Mouse (Mus musculus): ENCODE data around the gene Oaz2. TPM values are rescaled to one million over a fixed set of nuclear protein-coding genes. Genes with fewer than 3 reads are reported as not detected.
A peak's percentile ranks its signal among the peaks of the same experiment; 100 is the strongest.
"Not testable (repeated sequence)": the region's sequence is repeated elsewhere in the genome, so short reads cannot be mapped to it uniquely, and the experiment has no call there.

The Oaz2 gene
- polyA plus RNA-seq, 1 experiment from 2014 or later = 407 TPM

DNA sequence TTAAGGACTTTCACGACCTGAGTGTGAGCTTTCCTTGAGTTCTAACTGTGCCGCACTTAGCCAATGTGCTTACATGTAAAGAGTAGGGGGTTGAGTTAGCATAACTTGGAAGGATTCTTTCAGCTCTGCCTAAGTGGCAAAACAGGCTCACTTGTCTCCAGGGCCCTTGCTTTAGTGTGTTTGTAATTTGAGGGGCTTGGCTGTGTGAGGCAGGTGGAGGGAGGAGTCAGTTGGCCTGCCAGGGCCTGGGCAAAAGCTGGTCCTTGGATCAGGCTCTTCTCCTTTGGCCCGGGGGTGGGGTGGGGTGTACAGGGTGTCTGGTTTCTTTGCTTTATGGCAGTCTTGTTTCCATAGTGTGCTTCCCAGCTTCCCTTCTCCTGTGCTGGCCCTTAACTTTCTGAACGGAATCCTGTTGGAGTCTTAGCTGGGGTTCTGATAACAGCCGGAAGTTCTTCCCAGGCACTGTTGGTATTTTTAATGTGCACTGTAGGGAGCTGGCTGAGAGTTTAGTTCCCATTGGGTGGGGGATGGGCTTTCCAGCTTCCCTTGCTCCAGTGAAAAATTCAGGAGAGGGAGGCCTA, 11.5 kb downstream of the Oaz2 start:
- H3K36me3 ChIP-seq (ENCODE audit: control insufficient read depth, insufficient read depth, low read length) = no peaks in the 10 kb centered on the region
- H3K27ac ChIP-seq (ENCODE audit: low read length) = peak overlapping the region; percentile 66; the same call in 1 of the 2 replicates
- ATAC-seq = no peak
- WGBS = 26% methylated on average over 5 of the region's 5 CpGs
- no peaks in the 10 kb centered on the region for H3K27me3 ChIP-seq (ENCODE audit: control insufficient read depth, insufficient read depth, low read depth, low read length)
- H3K4me2 ChIP-seq (ENCODE audit: low read length) = peak overlapping the region; percentile 32
- H3K9me3 ChIP-seq (replicated peaks; ENCODE audit: control insufficient read depth, low read length, poor library complexity, severe bottlenecking) = no peaks in the 10 kb centered on the region
- H3K9ac ChIP-seq (ENCODE audit: low read depth, low read length) = 0 out of 2 replicates have a peak overlapping the region, but pooled peaks have one; percentile 39
- H3K4me1 ChIP-seq (ENCODE audit: control insufficient read depth, insufficient read depth, low read length) = peaks cover 62% of the 10 kb centered on the region
- H3K4me3 ChIP-seq (ENCODE audit: low read depth, low read length) = peak overlapping the region; percentile 19; the same call in 1 of the 2 replicates

DNA sequence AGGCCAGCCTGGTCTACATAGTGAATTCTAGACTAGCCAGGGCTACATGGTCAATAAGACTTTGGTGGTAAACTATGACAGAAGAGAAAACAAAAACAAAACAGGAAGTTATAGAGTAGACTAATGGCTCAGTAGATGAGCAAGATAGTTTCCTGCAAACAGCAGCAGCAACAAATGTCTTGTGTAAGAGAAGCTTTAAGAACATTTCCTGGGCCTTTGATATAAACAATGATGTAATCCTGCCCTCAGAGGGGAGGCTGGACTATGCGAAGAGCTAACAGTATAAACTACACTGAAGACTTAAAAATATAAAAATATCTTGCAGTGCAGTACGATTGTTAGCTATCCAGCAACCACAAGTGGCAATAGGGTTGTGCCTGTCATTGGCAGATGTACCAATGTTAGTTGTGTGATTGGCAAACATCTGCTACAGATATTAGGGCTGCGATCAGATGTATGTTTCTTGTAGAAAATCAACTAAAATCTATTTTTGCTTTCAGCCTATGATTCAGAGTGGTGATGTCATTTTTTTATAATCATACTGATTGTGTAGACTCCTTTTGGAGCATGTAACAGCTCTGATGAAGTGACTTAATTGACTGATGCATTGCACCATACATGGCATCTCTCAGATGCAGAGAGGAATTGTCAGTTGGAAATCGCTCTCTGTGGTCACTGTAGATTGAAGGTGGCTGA, 13.3 kb downstream of the Oaz2 start:
- no peaks in the 10 kb centered on the region for H3K9me3 ChIP-seq (replicated peaks; ENCODE audit: control insufficient read depth, low read length, poor library complexity, severe bottlenecking)
- no peak overlapping the region for H3K4me2 ChIP-seq (ENCODE audit: low read length)
- H3K4me1 ChIP-seq (ENCODE audit: control insufficient read depth, insufficient read depth, low read length) = peaks cover 56% of the 10 kb centered on the region
- no peaks in the 10 kb centered on the region for H3K36me3 ChIP-seq (ENCODE audit: control insufficient read depth, insufficient read depth, low read length)
- H3K27ac ChIP-seq (ENCODE audit: low read length) = no peak overlapping the region
- 88% methylated on average over 4 of the region's 4 CpGs for WGBS
- no peak overlapping the region for H3K4me3 ChIP-seq (ENCODE audit: low read depth, low read length)
- no peak for ATAC-seq
- H3K9ac ChIP-seq (ENCODE audit: low read depth, low read length) = no peak overlapping the region
- no peaks in the 10 kb centered on the region for H3K27me3 ChIP-seq (ENCODE audit: control insufficient read depth, insufficient read depth, low read depth, low read length)

DNA sequence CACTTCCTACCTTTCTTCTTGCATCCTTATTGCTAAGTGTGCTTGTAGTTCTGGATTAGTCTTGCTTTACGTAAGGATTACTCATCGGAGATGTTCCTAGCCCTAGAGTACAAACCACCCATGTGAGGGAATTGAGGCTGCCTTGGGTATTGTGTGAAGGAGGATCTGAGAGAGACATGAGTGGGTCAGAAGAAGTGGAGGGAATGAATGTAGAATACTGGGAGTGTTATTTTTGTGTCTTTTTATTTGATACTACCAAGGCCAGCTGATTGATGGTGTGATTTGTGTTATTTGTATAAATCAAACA, 13.8 kb downstream of the Oaz2 start:
- H3K27ac ChIP-seq (ENCODE audit: low read length) = no peak overlapping the region
- WGBS = 85% methylated on average over 2 of the region's 2 CpGs
- H3K9ac ChIP-seq (ENCODE audit: low read depth, low read length) = no peak overlapping the region
- peaks cover 4% of the 10 kb centered on the region; the same call in 1 of the 2 replicates for H3K36me3 ChIP-seq (ENCODE audit: control insufficient read depth, insufficient read depth, low read length)
- peaks cover 56% of the 10 kb centered on the region for H3K4me1 ChIP-seq (ENCODE audit: control insufficient read depth, insufficient read depth, low read length)
- H3K4me3 ChIP-seq (ENCODE audit: low read depth, low read length) = no peak overlapping the region
- ATAC-seq = no peak
- no peaks in the 10 kb centered on the region for H3K27me3 ChIP-seq (ENCODE audit: control insufficient read depth, insufficient read depth, low read depth, low read length)
- no peaks in the 10 kb centered on the region for H3K9me3 ChIP-seq (replicated peaks; ENCODE audit: control insufficient read depth, low read length, poor library complexity, severe bottlenecking)
- H3K4me2 ChIP-seq (ENCODE audit: low read length) = no peak overlapping the region

DNA sequence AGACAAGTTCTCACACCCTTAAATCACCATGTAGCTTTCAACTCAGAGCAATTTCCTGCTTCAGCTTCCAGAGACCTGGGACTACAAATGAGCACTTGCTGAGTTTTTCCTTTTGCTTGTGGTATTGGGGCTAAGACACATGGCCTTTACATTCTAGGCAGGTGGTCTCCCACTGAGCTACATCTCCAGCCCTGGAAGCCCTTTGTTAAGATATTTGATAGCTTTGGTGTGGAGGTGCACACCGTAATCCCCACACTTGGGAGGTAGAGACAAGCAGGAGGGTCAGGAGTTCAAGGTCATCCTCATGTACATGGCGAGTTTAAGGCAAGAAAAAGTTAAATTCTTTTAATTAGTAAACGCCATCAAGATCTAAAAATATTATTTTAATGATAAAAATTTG, 14.4 kb downstream of the Oaz2 start:
- Histone ChIP-seq H3K4me1 (ENCODE audit: control insufficient read depth, insufficient read depth, low read length) (peaks cover 55% of the 10 kb centered on the region), H3K36me3 (ENCODE audit: control insufficient read depth, insufficient read depth, low read length) (peaks cover 4% of the 10 kb centered on the region; the same call in 1 of the 2 replicates), H3K4me3 (ENCODE audit: low read depth, low read length) (no peak overlapping the region), H3K9me3 (replicated peaks; ENCODE audit: control insufficient read depth, low read length, poor library complexity, severe bottlenecking) (no peaks in the 10 kb centered on the region), H3K9ac (ENCODE audit: low read depth, low read length) (no peak overlapping the region), H3K27ac (ENCODE audit: low read length) (no peak overlapping the region), H3K27me3 (ENCODE audit: control insufficient read depth, insufficient read depth, low read depth, low read length) (no peaks in the 10 kb centered on the region), H3K4me2 (ENCODE audit: low read length) (no peak overlapping the region)
- 87% methylated on average over 3 of the region's 3 CpGs for WGBS
- no peak for ATAC-seq

DNA sequence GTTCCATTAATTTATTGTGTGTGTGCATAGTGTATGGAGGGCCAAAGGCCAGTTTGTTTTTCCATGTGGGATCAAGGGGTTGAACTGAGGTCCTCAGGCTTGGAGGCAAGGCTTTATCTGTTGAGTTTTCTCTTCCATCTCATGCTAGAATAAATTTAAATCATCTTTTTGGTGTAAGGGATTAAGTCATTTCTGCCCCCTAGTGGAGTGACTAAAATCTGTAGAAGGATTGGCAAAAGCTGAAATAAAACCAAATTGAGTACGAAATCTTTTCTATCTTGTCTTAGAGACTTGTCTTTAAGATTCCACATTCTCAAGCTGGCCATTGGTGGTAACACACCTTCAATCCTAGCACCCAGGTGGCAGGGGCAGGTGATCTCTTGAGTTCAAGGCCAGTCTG, 15.2 kb downstream of the Oaz2 start:
- Histone ChIP-seq H3K27ac (ENCODE audit: low read length) (no peak overlapping the region), H3K4me2 (ENCODE audit: low read length) (no peak overlapping the region), H3K9ac (ENCODE audit: low read depth, low read length) (no peak overlapping the region), H3K36me3 (ENCODE audit: control insufficient read depth, insufficient read depth, low read length) (peaks cover 9% of the 10 kb centered on the region), H3K9me3 (replicated peaks; ENCODE audit: control insufficient read depth, low read length, poor library complexity, severe bottlenecking) (no peaks in the 10 kb centered on the region), H3K27me3 (ENCODE audit: control insufficient read depth, insufficient read depth, low read depth, low read length) (no peaks in the 10 kb centered on the region), H3K4me3 (ENCODE audit: low read depth, low read length) (no peak overlapping the region), H3K4me1 (ENCODE audit: control insufficient read depth, insufficient read depth, low read length) (peaks cover 47% of the 10 kb centered on the region)
- ATAC-seq = no peak
- WGBS = 77% methylated on average over 1 of the region's 1 CpGs

DNA sequence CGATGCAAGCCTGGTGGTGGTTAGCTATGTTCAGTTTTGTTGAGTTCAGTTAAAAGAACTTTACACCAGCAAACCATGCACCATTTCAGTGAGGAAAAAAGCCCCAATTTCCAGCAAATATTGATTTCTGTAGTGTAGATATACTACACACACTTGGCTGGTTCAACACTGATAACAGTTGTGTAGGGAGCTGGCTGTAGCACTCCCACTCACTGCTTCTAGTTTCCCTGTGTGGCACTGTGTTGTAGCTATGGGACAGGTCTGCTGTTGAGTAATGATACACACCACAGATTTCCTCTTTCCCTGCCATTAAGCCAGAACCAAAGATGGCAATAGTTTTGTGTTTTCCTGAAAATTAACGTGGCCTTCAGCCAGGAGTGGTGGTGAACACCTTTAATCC, 16.9 kb downstream of the Oaz2 start:
- no peak overlapping the region for H3K27ac ChIP-seq (ENCODE audit: low read length)
- H3K27me3 ChIP-seq (ENCODE audit: control insufficient read depth, insufficient read depth, low read depth, low read length) = no peaks in the 10 kb centered on the region
- WGBS = 81% methylated on average over 2 of the region's 2 CpGs
- H3K9ac ChIP-seq (ENCODE audit: low read depth, low read length) = no peak overlapping the region
- ATAC-seq = no peak
- peaks cover 13% of the 10 kb centered on the region for H3K36me3 ChIP-seq (ENCODE audit: control insufficient read depth, insufficient read depth, low read length)
- H3K9me3 ChIP-seq (replicated peaks; ENCODE audit: control insufficient read depth, low read length, poor library complexity, severe bottlenecking) = no peaks in the 10 kb centered on the region
- no peak overlapping the region for H3K4me2 ChIP-seq (ENCODE audit: low read length)
- H3K4me3 ChIP-seq (ENCODE audit: low read depth, low read length) = no peak overlapping the region
- H3K4me1 ChIP-seq (ENCODE audit: control insufficient read depth, insufficient read depth, low read length) = peaks cover 29% of the 10 kb centered on the region

DNA sequence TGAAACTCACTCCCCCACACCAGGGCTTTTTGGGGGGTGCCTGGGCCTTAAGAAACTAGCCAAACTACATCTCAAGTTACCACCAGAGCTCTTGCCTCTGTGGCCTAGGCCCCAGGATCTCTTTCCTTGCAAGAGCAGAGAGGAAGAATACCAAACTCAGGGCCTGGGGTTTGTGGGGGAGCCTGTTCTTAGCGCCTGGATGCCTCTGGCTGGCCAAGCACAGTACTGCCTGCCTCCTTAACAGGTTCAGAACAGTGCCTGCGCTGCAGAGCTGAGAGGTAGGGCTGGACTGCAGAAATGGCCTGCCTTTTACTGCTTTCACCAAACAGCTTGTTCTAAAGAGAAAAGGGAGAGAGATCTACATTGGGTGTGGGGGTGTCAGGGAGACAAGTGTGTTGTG, 22.1 kb downstream of the Oaz2 start:
- H3K36me3 ChIP-seq (ENCODE audit: control insufficient read depth, insufficient read depth, low read length) = peaks cover 23% of the 10 kb centered on the region
- not testable (repeated sequence) for H3K9me3 ChIP-seq (replicated peaks; ENCODE audit: control insufficient read depth, low read length, poor library complexity, severe bottlenecking); H3K9ac ChIP-seq (ENCODE audit: low read depth, low read length); H3K27ac ChIP-seq (ENCODE audit: low read length); H3K4me2 ChIP-seq (ENCODE audit: low read length); ATAC-seq; H3K4me1 ChIP-seq (ENCODE audit: control insufficient read depth, insufficient read depth, low read length); H3K4me3 ChIP-seq (ENCODE audit: low read depth, low read length); H3K27me3 ChIP-seq (ENCODE audit: control insufficient read depth, insufficient read depth, low read depth, low read length)
- WGBS = 77% methylated on average over 1 of the region's 2 CpGs

DNA sequence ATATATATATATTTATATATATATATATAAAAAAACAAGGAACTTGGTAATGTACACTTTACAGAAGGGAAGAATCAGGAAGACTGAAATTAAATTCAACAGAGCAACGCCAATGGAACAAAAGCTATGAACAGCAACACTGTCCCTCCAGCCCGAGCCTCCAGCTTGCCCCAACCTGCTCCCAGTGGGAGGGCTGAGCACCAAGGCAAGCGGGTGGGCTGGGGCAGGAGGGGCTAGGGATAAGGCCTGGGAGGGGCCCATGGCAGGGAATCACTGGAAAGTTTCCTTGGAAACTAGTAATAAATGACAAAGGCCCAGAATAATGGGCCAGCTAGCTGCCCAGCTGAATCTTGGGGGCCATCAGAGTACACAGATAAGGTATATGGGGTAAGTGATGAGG, 24.7 kb downstream of the Oaz2 start:
- Histone ChIP-seq H3K4me3 (ENCODE audit: low read depth, low read length) (no peak overlapping the region), H3K4me1 (ENCODE audit: control insufficient read depth, insufficient read depth, low read length) (peaks cover 10% of the 10 kb centered on the region), H3K36me3 (ENCODE audit: control insufficient read depth, insufficient read depth, low read length) (peaks cover 17% of the 10 kb centered on the region), H3K9ac (ENCODE audit: low read depth, low read length) (no peak overlapping the region), H3K27ac (ENCODE audit: low read length) (no peak overlapping the region), H3K4me2 (ENCODE audit: low read length) (no peak overlapping the region), H3K9me3 (replicated peaks; ENCODE audit: control insufficient read depth, low read length, poor library complexity, severe bottlenecking) (no peaks in the 10 kb centered on the region), H3K27me3 (ENCODE audit: control insufficient read depth, insufficient read depth, low read depth, low read length) (no peaks in the 10 kb centered on the region)
- WGBS = 3% methylated on average over 3 of the region's 3 CpGs
- no peak for ATAC-seq

DNA sequence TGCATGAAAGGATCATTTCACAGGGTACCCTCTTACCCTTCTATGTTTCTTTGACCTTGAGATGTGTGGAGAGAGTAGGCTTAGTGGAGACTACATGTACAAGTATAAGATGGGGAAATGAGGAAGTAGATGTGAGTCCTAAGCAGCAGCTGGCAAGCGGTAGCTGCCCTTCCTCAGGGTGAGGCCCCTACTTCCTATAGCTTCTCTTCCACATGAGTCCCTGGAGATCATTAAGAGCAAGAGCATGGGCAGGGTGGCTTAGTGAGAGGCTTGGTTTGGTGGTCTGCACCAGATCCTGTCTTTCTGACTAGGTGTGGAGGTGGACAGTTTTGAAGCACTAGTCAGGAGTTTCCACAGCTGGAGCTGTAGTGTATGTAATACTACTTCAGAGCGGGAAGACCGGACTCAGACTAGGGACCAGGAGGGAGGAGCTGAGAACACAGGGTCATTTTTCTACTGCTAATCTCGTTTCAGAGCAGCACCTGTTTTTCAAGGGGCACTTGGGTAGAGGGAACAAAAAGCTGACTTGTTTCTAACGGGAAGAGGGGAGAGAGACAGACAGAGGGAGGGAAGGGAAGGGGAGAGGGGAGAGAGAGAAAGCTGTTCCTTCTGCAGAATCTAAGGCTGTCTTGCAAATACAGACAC, 25.3 kb downstream of the Oaz2 start:
- H3K9ac ChIP-seq (ENCODE audit: low read depth, low read length) = no peak overlapping the region
- 29% methylated on average over 5 of the region's 5 CpGs for WGBS
- H3K27ac ChIP-seq (ENCODE audit: low read length) = no peak overlapping the region
- no peak overlapping the region for H3K4me2 ChIP-seq (ENCODE audit: low read length)
- peaks cover 14% of the 10 kb centered on the region for H3K36me3 ChIP-seq (ENCODE audit: control insufficient read depth, insufficient read depth, low read length)
- H3K4me1 ChIP-seq (ENCODE audit: control insufficient read depth, insufficient read depth, low read length) = peaks cover 10% of the 10 kb centered on the region
- H3K9me3 ChIP-seq (replicated peaks; ENCODE audit: control insufficient read depth, low read length, poor library complexity, severe bottlenecking) = no peaks in the 10 kb centered on the region
- H3K4me3 ChIP-seq (ENCODE audit: low read depth, low read length) = no peak overlapping the region
- ATAC-seq = no peak
- no peaks in the 10 kb centered on the region for H3K27me3 ChIP-seq (ENCODE audit: control insufficient read depth, insufficient read depth, low read depth, low read length)

Data from midbrain, embryonic 16.5 days (tissue).